Mouse (Mus musculus): Measurements from ENCODE around the gene Phf12. TPM values are rescaled to one million over a fixed set of nuclear protein-coding genes. Genes with fewer than 3 reads are reported as not detected.

Phf12 gene
- polyA plus RNA-seq, 2 experiments, result 4.3 to 19.0 TPM

DNA sequence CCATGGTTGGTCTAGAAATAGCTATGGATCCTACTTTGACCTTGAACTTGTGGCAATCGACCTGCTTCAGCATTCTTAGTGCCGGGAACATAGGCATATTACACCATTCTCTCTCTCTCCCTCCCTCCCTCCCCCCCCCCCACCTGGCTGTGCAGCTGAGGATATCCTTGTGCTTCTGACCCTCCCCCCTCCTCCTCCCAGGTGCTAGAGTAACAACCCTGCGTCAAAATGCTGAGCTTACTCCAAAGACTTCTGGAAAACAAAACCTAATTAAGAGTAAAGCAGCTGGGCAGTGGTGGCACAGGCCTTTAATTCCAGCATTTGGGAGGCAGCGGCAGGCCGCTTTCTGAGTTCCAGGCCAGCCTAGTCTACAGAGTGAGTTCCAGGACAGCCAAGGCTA is 86.6 kb downstream of the Phf12 start:
- Histone ChIP-seq H3K4me3 (ENCODE audit: insufficient read depth in 1 of 2, low read depth in 2 of 2, low read length in 2 of 2) (peak overlapping the region; percentile 15 to 52), H3K4me2 (ENCODE audit: low read depth) (peak overlapping the region; percentile 95), H3K9me3 (ENCODE audit: control insufficient read depth, low read length) (no peaks in the 10 kb centered on the region), H3K36me3 (replicated peaks; ENCODE audit: control insufficient read depth, insufficient read depth, low read depth) (peaks cover 9% of the 10 kb centered on the region), H3K27me3 (ENCODE audit: control insufficient read depth, insufficient read depth, low read length) (no peaks in the 10 kb centered on the region), H3K9ac (replicated peaks) (peak overlapping the region; percentile 90), H3K27ac (peak overlapping the region; percentile 98), H3K4me1 (replicated peaks; ENCODE audit: control insufficient read depth in 2 of 2, insufficient read depth in 2 of 2, low read length in 1 of 2) (peaks cover 64 to 71% of the 10 kb centered on the region in 2 experiments)
- no peak for TF ChIP-seq CTCF (IDR thresholded peaks at IDR 0.05; ENCODE audit: low read depth)
- no peak for ATAC-seq (ENCODE audit: insufficient read depth)
- no peak for DNase-seq (ENCODE audit: low read depth in 3 of 3, low spot score in 3 of 3)
- 17% methylated on average over 5 of the region's 5 CpGs for WGBS (ENCODE audit: insufficient replicate concordance)

DNA sequence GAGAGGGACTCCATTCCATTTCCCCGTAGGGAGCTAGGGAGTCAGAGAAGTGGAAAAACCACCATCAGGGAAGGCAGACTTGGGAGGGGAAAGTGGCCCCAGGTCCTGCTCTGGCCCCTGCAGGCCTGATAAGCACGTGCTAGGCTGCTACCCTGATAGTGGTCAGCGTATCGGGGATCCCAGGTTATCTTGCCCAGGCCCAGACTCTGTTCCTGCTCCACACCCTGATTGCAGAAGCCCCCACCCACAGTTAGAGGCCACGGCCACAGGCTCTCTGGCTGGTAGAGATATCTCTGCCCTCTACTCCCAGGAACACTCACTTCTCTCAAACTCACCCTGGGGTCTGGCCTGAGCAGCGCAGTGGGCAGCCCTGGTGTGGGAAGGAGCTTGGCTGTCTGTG is 87.1 kb downstream of the Phf12 start:
- Histone ChIP-seq H3K36me3 (replicated peaks; ENCODE audit: control insufficient read depth, insufficient read depth, low read depth) (peaks cover 9% of the 10 kb centered on the region), H3K9me3 (ENCODE audit: control insufficient read depth, low read length) (no peaks in the 10 kb centered on the region), H3K4me3 (ENCODE audit: insufficient read depth in 1 of 2, low read depth in 2 of 2, low read length in 2 of 2) (peak overlapping the region; percentile 48 to 69), H3K9ac (replicated peaks) (peak overlapping the region; percentile 90), H3K4me2 (ENCODE audit: low read depth) (peak overlapping the region; percentile 95), H3K27ac (peak overlapping the region; percentile 98), H3K27me3 (ENCODE audit: control insufficient read depth, insufficient read depth, low read length) (no peaks in the 10 kb centered on the region), H3K4me1 (replicated peaks; ENCODE audit: control insufficient read depth in 2 of 2, insufficient read depth in 2 of 2, low read length in 1 of 2) (peaks cover 59 to 66% of the 10 kb centered on the region in 2 experiments)
- DNase-seq (ENCODE audit: low read depth in 3 of 3, low spot score in 3 of 3) (peak; percentile 84 to 93 (median 92)), ATAC-seq (ENCODE audit: insufficient read depth) (peak; percentile 68)
- no peak for TF ChIP-seq CTCF (IDR thresholded peaks at IDR 0.05; ENCODE audit: low read depth)
- TF ChIP-seq EP300 (IDR thresholded peaks at IDR 0.05; ENCODE audit: low read depth), result peak; percentile 99
- WGBS (ENCODE audit: insufficient replicate concordance), result 11% methylated on average over 6 of the region's 6 CpGs

DNA sequence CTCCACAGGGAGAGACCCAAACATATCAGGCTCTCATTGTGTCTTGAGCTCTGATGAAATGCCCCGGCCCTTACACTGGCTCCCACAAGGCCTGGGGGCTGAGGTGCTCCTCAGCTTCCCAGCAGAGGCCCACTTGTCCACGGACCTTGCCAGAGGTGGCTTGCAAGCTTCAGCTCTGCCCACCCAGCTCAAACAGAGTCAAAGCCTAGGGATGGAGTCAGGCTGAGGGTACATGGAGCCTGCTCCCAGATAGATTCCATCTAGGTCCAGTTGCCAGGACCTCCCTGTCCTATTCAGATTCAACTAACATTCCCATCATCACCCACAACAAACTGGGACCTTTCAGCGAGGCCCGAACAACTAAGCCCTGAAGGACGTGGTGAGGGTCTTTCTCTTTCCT is 89.4 kb downstream of the Phf12 start:
- peaks cover 22% of the 10 kb centered on the region for H3K36me3 ChIP-seq (replicated peaks; ENCODE audit: control insufficient read depth, insufficient read depth, low read depth)
- no peak for TF ChIP-seq CTCF (IDR thresholded peaks at IDR 0.05; ENCODE audit: low read depth)
- no peak; the same call in 1 of the 2 replicates for TF ChIP-seq EP300 (IDR thresholded peaks at IDR 0.05; ENCODE audit: low read depth)
- H3K9me3 ChIP-seq (ENCODE audit: control insufficient read depth, low read length), result no peaks in the 10 kb centered on the region
- WGBS (ENCODE audit: insufficient replicate concordance), result 33% methylated on average over 5 of the region's 5 CpGs
- H3K27ac ChIP-seq, result peak overlapping the region; percentile 98
- H3K9ac ChIP-seq (replicated peaks), result peak overlapping the region; percentile 90
- H3K4me1 ChIP-seq (replicated peaks; ENCODE audit: control insufficient read depth in 2 of 2, insufficient read depth in 2 of 2, low read length in 1 of 2), result peaks cover 41 to 52% of the 10 kb centered on the region in 2 experiments
- H3K4me2 ChIP-seq (ENCODE audit: low read depth), result peak overlapping the region; percentile 95
- DNase-seq (ENCODE audit: low read depth in 3 of 3, low spot score in 3 of 3) (no peak), ATAC-seq (ENCODE audit: insufficient read depth) (no peak)
- H3K27me3 ChIP-seq (ENCODE audit: control insufficient read depth, insufficient read depth, low read length), result no peaks in the 10 kb centered on the region
- H3K4me3 ChIP-seq (ENCODE audit: insufficient read depth in 1 of 2, low read depth in 2 of 2, low read length in 2 of 2), result peak overlapping the region; percentile 69 to 80

DNA sequence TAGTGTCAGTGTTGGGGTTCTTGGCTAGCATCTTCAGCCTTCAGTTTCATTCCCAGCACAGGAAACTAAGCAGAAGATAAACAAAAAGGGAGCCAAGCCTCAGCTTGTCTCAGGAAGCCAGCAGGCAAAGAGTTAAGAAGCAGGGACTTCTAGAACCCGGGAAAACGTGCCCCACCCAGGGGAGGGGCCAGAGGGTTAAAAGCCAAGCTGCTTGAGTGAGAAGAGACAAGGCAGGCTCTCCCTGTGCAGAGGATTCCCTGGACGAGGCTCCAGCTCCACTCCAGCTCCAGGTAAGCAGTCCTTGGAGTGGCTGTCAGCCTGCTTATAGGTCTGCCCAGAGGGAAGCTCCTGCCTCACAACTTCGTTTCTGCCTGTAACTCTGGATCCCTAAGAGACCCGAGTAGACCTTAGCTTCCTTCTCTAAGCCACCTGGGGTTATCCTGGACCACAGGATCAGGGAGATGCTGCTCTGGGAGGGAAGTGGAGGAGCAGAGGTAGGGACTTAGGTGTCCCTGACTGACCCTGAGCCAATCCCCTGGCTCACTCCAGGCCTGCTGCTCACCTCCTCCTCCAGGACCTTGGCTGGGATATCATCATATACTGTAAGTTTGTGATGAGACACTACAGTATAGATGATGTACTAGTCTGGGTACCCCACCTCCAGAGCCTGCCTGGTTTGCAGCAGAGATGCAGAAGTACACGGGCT is 90.0 kb downstream of the Phf12 start:
- Histone ChIP-seq H3K4me1 (replicated peaks; ENCODE audit: control insufficient read depth in 2 of 2, insufficient read depth in 2 of 2, low read length in 1 of 2) (peaks cover 35 to 46% of the 10 kb centered on the region in 2 experiments), H3K27ac (peak overlapping the region; percentile 98), H3K36me3 (replicated peaks; ENCODE audit: control insufficient read depth, insufficient read depth, low read depth) (peaks cover 23% of the 10 kb centered on the region), H3K27me3 (ENCODE audit: control insufficient read depth, insufficient read depth, low read length) (no peaks in the 10 kb centered on the region), H3K9me3 (ENCODE audit: control insufficient read depth, low read length) (no peaks in the 10 kb centered on the region), H3K9ac (replicated peaks) (peak overlapping the region; percentile 90), H3K4me2 (ENCODE audit: low read depth) (peak overlapping the region; percentile 95), H3K4me3 (ENCODE audit: insufficient read depth in 1 of 2, low read depth in 2 of 2, low read length in 2 of 2) (peak overlapping the region; percentile 69 to 80)
- TF ChIP-seq CTCF (IDR thresholded peaks at IDR 0.05; ENCODE audit: low read depth) (no peak), EP300 (IDR thresholded peaks at IDR 0.05; ENCODE audit: low read depth) (no peak)
- WGBS (ENCODE audit: insufficient replicate concordance), result 8% methylated on average over 6 of the region's 6 CpGs
- peak; percentile 86 to 93 (median 86) for DNase-seq (ENCODE audit: low read depth in 3 of 3, low spot score in 3 of 3)
- ATAC-seq (ENCODE audit: insufficient read depth), result peak; percentile 17

DNA sequence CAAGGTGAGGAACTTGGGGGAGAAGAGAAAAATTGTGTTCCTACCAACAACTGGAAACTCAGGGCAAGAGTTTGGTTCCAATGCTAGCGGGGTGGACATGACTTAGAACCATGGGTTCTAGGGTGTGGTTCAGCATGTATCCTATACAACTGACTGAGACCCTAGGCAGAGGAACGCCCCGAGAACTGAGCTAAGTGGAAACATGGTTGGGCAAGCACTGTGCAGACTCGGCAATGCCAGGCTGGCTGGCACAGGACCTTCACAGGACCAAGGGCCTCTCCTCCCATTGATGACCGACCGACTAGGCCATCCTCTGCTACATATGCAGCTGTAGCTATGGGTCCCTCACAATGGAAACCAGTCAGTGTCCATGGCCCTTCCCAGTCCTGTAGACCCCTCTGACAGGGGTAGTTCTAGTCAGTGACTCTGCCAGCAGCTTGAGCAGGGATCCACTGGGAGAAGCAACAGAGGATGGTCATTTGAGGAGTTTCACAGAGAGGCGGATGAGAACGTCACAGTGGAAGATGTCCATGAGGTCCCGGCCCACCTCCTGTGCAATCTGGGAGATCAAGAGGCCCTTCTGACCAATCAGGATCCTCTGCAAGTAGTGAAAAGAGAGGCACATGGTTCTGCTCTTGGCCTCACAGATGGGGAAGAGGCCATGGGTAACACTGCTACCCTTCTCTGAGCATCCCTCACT is 91.2 kb downstream of the Phf12 start:
- Histone ChIP-seq H3K9me3 (ENCODE audit: control insufficient read depth, low read length) (no peaks in the 10 kb centered on the region), H3K4me1 (replicated peaks; ENCODE audit: control insufficient read depth in 2 of 2, insufficient read depth in 2 of 2, low read length in 1 of 2) (peaks cover 27 to 37% of the 10 kb centered on the region in 2 experiments), H3K27me3 (ENCODE audit: control insufficient read depth, insufficient read depth, low read length) (no peaks in the 10 kb centered on the region), H3K27ac (peak overlapping the region; percentile 98), H3K9ac (replicated peaks) (peak overlapping the region; percentile 90), H3K4me2 (ENCODE audit: low read depth) (peak overlapping the region; percentile 95), H3K4me3 (ENCODE audit: insufficient read depth in 1 of 2, low read depth in 2 of 2, low read length in 2 of 2) (peak overlapping the region; percentile 69 to 80), H3K36me3 (replicated peaks; ENCODE audit: control insufficient read depth, insufficient read depth, low read depth) (peaks cover 30% of the 10 kb centered on the region)
- ATAC-seq (ENCODE audit: insufficient read depth) (peak; percentile 69), DNase-seq (ENCODE audit: low read depth in 3 of 3, low spot score in 3 of 3) (peak; percentile 81 to 89 (median 83))
- WGBS (ENCODE audit: insufficient replicate concordance), result 21% methylated on average over 9 of the region's 9 CpGs
- TF ChIP-seq EP300 (IDR thresholded peaks at IDR 0.05; ENCODE audit: low read depth) (peak; percentile 57; the same call in 1 of the 2 replicates), CTCF (IDR thresholded peaks at IDR 0.05; ENCODE audit: low read depth) (no peak)

Measured in liver, embryonic 14.5 days (tissue).